Mouse (Mus musculus) cerebral cortex, adult 2 months (tissue): ENCODE data around the gene Lrrc15.

Experiments
- WGBS: fragments of 180-500 bp; shearing (Covaris S2); methylation state at CpG from one replicate; pipeline ENCODE4 v1.1.7; 2018; 5-methylcytosine and 5-hydroxymethylcytosine counted together

Gene Lrrc15

DNA sequence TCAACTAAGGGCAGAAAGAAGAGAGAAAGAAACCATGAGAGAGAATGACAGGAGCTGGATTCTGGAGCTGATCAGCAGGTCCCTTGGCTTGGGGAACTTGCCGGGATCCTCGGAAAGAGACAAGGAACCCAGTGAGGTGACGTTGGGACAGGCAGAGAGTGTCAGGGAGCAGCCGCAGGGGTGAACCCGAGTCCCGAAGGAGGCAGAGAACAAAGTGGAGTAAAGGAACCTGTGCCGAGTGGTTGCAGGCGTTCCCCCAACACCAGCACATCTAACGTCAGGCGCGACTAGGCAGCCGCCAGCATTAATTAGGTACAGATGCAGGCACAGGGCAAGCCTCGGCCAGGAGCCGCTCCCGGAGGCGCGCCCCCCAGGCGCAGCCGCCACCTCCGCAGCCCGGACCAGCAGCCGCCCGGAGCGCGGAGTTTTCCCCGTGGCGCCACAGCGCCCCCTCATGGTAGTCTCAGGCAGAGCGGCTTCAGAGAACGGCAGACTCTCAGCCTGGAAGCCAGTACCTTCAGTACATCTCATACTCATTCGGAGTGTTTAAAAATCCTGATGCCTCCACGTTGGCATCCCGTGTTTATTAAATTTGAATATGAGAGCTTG, 46.9 kb downstream of the Lrrc15 start:
- under 1% methylated on average over 33 of the region's 33 CpGs for WGBS

DNA sequence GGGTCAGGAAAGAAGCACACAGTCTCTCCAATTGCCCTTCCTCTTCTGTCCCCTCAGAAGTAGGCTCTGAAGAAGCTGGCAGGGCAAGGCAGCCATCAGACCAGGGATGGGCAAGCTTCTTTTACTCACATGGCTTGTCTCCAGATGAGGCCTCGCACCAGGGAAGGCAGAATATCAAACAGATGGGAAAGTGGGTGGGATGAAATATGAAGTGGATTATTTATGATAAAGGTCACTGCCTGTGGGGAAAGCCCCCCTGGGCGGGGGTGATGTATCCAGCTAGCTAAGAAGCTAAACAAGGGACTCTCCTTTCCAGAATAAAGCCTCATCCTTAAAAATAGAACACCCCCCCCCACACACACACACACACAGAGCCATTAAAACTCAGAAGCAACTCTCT, 47.5 kb downstream of the Lrrc15 start:
- 51% methylated on average over 2 of the region's 2 CpGs for WGBS

DNA sequence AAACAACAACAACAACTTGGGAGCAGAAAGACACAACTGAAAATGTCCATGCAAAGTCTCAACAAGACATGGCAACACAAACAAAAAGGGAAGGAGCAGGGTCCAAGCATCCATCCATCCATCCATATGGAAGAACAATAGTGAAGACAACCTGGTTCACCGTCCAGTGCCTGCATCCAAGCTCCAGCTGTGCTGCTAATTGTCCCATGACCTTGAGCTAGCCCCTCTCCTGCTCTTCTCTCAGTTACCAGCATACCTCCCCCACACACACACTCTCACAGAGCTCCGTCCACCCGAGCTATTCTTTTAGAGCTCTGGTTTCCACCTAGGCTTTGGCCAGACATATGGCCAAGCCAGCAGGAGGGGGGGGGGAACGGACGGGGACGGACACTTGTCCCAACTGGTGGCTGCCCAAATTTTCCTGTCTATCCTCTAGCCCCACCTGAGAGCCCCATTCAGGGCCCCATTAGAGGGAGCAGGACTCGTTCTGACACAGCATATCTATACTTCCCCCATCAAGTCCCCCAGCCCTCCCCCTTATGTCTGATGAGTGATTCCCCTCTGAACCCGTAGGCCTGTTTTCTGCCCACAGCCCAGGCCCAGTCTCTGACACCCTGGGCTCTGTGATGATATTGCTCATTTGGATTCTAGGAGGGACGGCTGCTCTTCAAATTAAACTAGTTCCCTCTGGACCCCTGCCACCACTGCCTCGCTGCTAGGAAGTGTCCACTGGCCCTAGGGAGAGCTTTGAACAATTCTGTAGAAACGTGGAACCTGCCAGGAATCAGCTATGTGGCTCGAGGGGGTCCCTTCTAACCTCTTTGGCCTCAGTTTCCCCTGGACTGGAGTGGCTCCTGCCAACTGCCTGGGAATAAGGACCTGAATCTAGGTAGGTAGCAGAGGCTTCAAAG, 48.2 kb downstream of the Lrrc15 start:
- WGBS, result 76% methylated on average over 12 of the region's 12 CpGs

DNA sequence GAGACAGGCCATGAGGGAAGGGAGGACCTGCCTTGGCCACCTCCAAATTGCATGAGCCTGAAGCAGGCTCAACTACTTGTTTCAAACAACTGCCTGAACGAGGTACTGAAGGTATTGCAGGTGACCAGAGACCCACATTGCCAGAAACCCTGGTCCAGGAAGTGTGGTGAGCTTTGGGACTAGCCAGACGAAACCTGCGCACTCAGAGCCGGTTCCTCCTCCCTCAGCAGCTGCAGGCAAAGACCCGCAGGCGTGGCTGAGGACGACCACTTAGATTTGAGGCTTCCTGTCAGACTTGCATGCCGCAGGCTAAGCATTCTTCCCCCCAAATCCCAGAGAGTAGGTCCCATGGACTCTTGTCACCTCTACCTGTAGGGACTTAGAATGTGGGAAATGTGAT, 49.0 kb downstream of the Lrrc15 start:
- WGBS, result 84% methylated on average over 8 of the region's 8 CpGs

DNA sequence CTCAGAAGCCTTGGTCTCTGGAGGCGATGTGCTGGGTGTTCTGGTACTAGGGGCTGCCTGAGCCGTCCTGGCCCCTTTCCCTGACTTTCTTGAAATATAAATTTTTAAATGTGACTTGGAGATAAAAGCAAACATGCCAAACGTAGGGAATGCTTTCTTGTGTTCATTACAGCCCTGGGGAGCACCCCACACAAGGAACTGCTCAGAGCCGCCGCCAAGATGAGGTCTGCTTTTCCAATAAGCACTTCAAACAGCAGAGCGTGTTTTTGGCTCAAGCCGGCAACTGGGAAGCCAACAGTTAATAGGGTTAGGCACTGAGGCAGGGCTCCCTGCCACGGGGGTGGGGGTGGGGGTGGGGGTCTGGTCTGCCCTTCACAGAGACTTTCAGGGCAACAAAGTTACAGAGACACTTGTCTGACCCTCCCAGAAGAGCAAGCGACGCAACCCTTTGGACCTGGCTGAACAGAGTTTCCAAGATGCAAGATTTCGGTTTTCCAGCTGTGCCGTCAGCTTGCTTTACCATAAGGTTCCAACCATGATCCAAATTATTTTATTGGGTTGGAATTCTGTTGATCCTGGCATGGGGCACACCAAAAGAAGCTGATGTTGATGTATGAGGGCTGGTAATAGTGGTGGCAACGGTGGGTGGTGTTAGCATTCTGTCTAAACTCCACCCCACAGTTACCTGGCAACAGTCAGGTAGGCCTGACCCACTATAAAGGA, 51.0 kb downstream of the Lrrc15 start:
- 53% methylated on average over 13 of the region's 13 CpGs for WGBS

DNA sequence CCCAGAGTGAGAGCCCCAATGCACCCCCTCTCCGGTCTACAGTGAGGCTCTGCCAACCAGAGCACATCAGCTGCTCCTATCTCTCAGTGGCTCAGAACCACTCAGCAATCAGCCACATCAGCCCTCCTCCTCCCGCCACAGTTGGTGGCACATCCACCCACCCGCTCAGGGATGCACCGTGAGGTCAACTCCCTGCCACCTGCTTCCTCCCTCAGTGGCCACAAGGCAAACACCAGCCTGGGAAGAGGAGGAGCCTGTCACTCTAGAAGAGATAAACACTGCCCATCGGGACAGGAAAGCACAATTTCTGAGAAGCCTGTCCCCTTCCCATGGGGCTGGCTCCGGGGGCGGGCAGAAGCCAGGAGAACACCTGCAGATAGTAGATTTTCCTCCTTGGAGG, 55.7 kb downstream of the Lrrc15 start:
- WGBS, result 68% methylated on average over 7 of the region's 7 CpGs

DNA sequence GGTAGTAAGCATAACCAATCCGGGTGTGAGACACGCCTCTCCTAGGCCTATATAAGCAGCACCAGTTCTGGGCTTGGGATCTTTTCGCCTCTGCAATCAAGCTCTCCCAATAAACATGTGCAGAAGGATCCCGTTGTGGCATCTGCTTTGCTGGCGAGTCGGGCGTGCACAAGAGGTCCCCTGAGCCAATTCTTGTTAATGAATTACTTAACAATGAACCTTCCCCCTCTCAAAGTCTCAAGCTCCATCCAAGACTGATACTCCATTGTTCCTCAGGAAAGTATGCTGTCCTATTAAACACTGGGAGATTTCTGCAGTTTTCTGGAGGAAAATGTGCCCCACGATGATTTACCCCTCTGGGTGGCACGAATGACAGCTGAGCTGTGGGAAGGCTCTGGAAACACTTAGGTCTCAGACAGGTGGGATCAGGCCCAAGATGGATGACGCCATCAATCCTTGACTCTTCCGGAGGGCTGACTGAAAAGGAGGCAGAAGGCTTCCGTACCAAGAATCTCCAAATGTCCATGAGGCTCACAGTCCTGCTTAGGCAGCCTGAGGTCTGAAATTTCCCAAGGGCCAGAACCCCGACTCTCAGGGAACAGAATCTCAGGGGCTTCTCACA, 61.8 kb downstream of the Lrrc15 start:
- WGBS, result 78% methylated on average over 13 of the region's 13 CpGs
